Mouse (Mus musculus): Measurements from ENCODE around the gene Gm3317. TPM values are rescaled to one million over a fixed set of nuclear protein-coding genes. Genes with fewer than 3 reads are reported as not detected.

Gm3317 gene
- not detected for polyA plus RNA-seq (2014; fragmentation: Illumina TruSeq; extraction: RNeasy Lipid Tissue Mini Kit (QIAGEN cat#74804); ENCODE audit: low read depth, low replicate concordance)

DNA sequence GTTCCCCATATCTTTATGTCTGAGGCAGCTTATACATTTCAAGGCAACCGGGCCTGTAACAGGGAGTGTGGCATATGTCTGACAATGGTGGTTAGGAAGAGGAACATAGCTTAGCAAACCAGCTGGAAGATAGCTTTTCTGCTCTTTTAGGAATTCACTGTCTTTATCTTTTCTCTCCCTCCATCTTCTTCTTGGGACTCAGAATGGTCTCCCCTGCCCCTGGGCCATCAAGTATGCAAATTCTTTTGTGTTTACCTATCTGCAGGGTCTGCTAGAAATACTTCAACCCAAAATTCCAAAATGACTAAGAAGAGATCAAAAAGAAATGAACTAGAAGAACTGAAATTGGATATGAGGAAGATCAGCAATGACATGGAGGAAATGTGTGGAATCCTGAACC lies at the start of gene Gm3317:
TSS of gene Gm3317 (plus strand) at position 301 of the 400 bp plus-strand sequence.

GRCm38 (mm10) chr14:5131219-5131618 lies 33.1 kb upstream of the Gm3317 start, which contains the start of gene Gm8279:
Gene Gm8279 (plus strand): TSS chr14:5131519.

DNA sequence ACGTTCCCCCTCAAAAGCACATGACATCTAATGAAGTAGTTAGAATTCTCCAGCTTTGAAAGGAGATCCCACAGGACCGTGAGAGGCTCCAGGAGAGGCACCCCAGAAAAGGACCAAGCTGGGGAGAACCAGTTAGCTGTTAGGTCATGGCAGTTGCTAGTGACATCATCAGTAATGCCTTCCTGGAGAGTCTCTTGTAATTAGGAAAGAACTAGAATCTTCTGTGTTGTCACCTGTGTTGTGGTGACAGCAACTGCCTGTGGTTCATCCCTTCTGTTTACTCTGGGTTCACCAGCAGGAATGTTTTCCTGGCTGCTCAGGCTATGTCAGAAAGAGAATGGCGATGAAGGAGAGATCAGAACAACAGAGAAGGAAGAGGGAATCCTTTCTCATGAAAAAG lies 21.2 kb downstream of the Gm3317 start, which contains the start of gene Gm8271:
TSS of gene Gm8271 (plus strand) at position 301 of the 400 bp plus-strand sequence.

Other genes starting within 250 kb of the Gm3317 start
- gene Gm8297, start 180.6 kb upstream of the Gm3317 start, polyA plus RNA-seq (2014; fragmentation: Illumina TruSeq; extraction: RNeasy Lipid Tissue Mini Kit (QIAGEN cat#74804); ENCODE audit: low read depth, low replicate concordance), result not detected
- not detected for gene Gm3298, start 148.6 kb upstream of the Gm3317 start, polyA plus RNA-seq (2014; fragmentation: Illumina TruSeq; extraction: RNeasy Lipid Tissue Mini Kit (QIAGEN cat#74804); ENCODE audit: low read depth, low replicate concordance)
- not detected for gene 4930555G01Rik, start 113.9 kb upstream of the Gm3317 start, polyA plus RNA-seq (2014; fragmentation: Illumina TruSeq; extraction: RNeasy Lipid Tissue Mini Kit (QIAGEN cat#74804); ENCODE audit: low read depth, low replicate concordance)
- not detected for gene Gm8281, start 93.5 kb upstream of the Gm3317 start, polyA plus RNA-seq (2014; fragmentation: Illumina TruSeq; extraction: RNeasy Lipid Tissue Mini Kit (QIAGEN cat#74804); ENCODE audit: low read depth, low replicate concordance)
- gene Gm8279, start 33.0 kb upstream of the Gm3317 start, polyA plus RNA-seq (2014; fragmentation: Illumina TruSeq; extraction: RNeasy Lipid Tissue Mini Kit (QIAGEN cat#74804); ENCODE audit: low read depth, low replicate concordance), result not detected
- not detected for gene Gm8271, start 21.3 kb downstream of the Gm3317 start, polyA plus RNA-seq (2014; fragmentation: Illumina TruSeq; extraction: RNeasy Lipid Tissue Mini Kit (QIAGEN cat#74804); ENCODE audit: low read depth, low replicate concordance)
- gene Gm3526, start 96.0 kb downstream of the Gm3317 start, polyA plus RNA-seq (2014; fragmentation: Illumina TruSeq; extraction: RNeasy Lipid Tissue Mini Kit (QIAGEN cat#74804); ENCODE audit: low read depth, low replicate concordance), result not detected
- gene Gm3542, start 170.4 kb downstream of the Gm3317 start, polyA plus RNA-seq (2014; fragmentation: Illumina TruSeq; extraction: RNeasy Lipid Tissue Mini Kit (QIAGEN cat#74804); ENCODE audit: low read depth, low replicate concordance), result not detected
- not detected for gene Gm3500, start 224.5 kb downstream of the Gm3317 start, polyA plus RNA-seq (2014; fragmentation: Illumina TruSeq; extraction: RNeasy Lipid Tissue Mini Kit (QIAGEN cat#74804); ENCODE audit: low read depth, low replicate concordance)

Data from kidney, adult 10 weeks (tissue).